Mouse (Mus musculus): ENCODE measurements around the gene Cdc34.

Cdc34 gene

GRCm38 (mm10) chr10:79681591-79682245 is at the start of gene Cdc34:
Cdc34 (plus strand) TSS chr10:79682195.
- DNase-seq, result peak; percentile 100

GRCm38 (mm10) chr10:79633006-79633777 is 48.8 kb upstream of the Cdc34 start:
- DNase-seq, result no peak

- DNase-seq, result no peak
These were observed 45.7 kb upstream of the Cdc34 start for GRCm38 (mm10) chr10:79636287-79636686.

- peak; percentile 89 for DNase-seq
These were observed 44.6 kb upstream of the Cdc34 start, which contains the start of gene Shc2 for GRCm38 (mm10) chr10:79637128-79638110. Shc2 (minus strand) TSS chr10:79637918.

- DNase-seq, result peak; percentile 78
These were observed 43.4 kb upstream of the Cdc34 start for GRCm38 (mm10) chr10:79638486-79639204.

- DNase-seq, result no peak
These were observed 36.3 kb upstream of the Cdc34 start, which contains the start of gene Odf3l2 for GRCm38 (mm10) chr10:79645711-79646110. Odf3l2 (minus strand) TSS chr10:79645738.

- DNase-seq, result peak; percentile 68
These were observed 32.8 kb upstream of the Cdc34 start for GRCm38 (mm10) chr10:79649070-79649751.

- DNase-seq, result no peak
These were observed 29.2 kb upstream of the Cdc34 start for GRCm38 (mm10) chr10:79652789-79653188.

- DNase-seq, result no peak
These were observed 27.0 kb upstream of the Cdc34 start for GRCm38 (mm10) chr10:79654946-79655395.

- DNase-seq, result no peak
These were observed 23.2 kb upstream of the Cdc34 start for GRCm38 (mm10) chr10:79658829-79659228.

GRCm38 (mm10) chr10:79660298-79660697 is 21.7 kb upstream of the Cdc34 start:
- DNase-seq, result no peak

GRCm38 (mm10) chr10:79661861-79662260 is 20.1 kb upstream of the Cdc34 start:
- no peak for DNase-seq

- peak; percentile 60 for DNase-seq
These were observed 17.8 kb upstream of the Cdc34 start, which contains the start of gene Madcam1 for GRCm38 (mm10) chr10:79664131-79664665. Madcam1 (plus strand) TSS chr10:79664559.

GRCm38 (mm10) chr10:79665051-79665450 is 16.9 kb upstream of the Cdc34 start:
- no peak for DNase-seq

- no peak for DNase-seq
These were observed 15.5 kb upstream of the Cdc34 start for GRCm38 (mm10) chr10:79666493-79666892.

GRCm38 (mm10) chr10:79668076-79668475 is 13.9 kb upstream of the Cdc34 start:
- DNase-seq, result no peak

GRCm38 (mm10) chr10:79668771-79669575 is 13.0 kb upstream of the Cdc34 start, which contains the start of gene Tpgs1:
Tpgs1 (plus strand) TSS chr10:79669369.
- DNase-seq, result peak; percentile 93

- DNase-seq, result peak; percentile 84
These were observed 12.4 kb upstream of the Cdc34 start for GRCm38 (mm10) chr10:79669576-79670057.

GRCm38 (mm10) chr10:79670071-79670888 is 11.7 kb upstream of the Cdc34 start:
- DNase-seq, result no peak
